Mouse (Mus musculus) spleen, postnatal 36 days (tissue): ENCODE data around the gene Bcl9.

Experiments used
- DNase-seq, 2 experiments: peaks; one replicate each; pipeline ENCODE4 v3.0.0; 2022; ENCODE audit warnings: low spot score in 2 of 2, mixed read lengths in 1 of 2

Bcl9 gene

DNA sequence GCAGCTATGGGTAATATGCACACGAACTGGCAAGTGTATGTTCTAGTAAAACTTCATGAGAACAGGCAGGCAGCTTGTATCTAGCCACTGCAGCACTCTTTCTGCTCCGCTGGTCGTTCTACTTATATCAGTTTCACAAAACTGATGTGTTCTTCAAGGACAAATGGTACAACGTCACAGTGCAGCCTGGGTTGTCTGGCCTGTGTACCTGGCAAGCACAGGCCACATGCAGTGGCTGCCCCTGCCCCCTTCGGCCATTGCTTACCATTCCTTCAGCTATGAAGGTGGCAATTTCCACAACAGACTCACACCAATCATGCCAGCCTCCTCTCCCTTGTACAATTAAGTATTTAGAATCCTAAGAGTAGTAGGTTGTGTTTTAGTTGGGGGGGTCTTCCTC lies 125.1 kb downstream of the Bcl9 start:
- DNase-seq, result no peak

DNA sequence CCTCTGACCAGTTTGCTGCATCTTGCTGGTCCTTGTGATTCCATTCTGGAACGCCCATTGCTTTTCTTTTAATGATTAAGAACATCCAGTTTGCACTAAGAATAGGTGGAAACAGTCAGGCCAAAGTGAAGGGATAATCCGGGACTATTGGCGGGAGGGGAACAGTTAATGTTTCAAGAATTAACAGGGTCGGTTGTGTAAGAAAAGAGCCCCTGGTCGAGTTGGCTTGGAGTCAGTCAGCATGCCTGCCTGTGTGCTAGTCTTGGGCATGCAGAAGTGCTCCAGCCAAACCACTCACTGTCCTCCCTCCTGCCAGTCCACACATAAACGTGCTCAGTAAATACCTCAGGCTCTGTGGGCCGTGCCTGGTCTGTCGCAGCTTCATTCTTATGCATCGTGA lies 125.5 kb downstream of the Bcl9 start:
- no peak for DNase-seq

DNA sequence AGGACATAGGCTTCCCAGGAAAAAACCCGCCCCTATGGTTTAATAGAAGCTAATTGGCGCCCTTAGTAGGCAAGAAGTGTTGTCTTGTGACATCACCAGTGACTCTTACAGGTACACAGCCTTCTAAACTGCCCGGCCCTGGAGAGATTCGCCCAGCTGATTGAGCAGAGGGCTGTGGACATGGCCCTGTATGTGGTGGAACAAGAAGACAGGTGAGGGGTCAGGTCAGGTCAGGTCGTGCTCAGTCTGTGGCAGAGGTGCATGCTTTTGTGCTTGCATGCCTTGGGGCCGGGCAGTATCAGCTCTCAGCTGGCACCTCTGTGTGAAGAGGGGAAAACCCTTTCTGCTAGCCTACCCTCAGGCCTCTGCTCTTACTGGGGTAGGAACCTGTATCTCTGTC lies 126.2 kb downstream of the Bcl9 start:
- DNase-seq, result no peak

DNA sequence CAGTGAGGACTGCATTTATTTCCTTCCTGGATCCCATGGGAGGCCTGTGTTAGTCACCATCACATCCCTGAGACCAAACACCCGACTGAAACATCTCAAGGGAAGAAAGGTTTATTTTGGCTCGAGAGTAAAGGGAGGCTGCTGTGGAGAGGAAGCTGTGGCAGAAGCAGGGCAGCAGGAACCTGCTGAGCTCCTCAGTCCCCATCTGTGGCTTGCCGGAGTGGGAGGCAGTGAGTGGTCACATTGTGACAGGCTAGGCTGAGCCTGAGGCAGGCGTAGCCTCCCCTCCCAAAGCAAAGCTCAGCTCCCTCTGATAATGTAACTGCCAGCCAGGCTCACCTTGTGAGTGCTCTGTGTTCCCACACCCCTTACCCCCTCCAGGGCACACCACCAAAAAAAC lies 130.6 kb downstream of the Bcl9 start:
- no peak for DNase-seq

DNA sequence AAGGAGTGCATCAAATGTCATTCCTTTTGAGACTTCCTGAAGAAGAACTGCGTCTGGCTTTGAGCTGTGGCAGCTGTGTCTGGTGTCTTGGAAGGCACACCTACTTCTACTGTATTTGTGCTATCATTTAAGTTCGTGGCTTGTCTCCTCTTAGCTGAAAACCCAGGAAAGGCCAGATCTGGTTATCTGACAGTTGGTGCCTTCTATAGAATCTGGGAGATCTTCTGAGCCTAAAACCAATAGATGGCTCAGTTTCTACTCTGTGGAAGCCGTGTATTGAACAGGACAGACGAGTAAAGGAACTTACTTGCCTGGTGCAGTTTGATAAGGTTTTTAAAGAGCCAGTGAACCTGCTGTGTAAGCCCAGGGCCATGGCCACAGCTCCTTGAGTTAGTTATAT lies 133.2 kb downstream of the Bcl9 start:
- no peak for DNase-seq

DNA sequence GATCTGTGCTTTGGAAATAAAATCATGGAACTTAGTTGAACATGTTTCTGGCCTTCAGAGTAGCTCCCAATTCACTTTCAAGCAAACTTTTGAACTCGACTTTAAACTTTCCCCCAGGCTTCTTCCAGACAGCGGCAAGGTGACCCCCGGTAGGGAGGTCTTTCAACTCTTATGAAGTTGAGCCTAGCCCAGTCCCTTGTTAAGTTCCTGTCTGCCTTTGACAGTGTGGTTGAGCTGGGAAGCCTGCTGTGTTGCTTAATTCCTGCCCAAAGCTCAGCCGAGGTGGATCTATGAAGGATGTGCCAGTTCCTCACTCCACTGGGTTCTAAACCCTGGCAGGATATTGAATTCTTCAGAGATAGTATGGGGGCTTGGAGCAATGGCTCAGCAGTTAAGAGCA lies 135.9 kb downstream of the Bcl9 start:
- DNase-seq, result no peak

DNA sequence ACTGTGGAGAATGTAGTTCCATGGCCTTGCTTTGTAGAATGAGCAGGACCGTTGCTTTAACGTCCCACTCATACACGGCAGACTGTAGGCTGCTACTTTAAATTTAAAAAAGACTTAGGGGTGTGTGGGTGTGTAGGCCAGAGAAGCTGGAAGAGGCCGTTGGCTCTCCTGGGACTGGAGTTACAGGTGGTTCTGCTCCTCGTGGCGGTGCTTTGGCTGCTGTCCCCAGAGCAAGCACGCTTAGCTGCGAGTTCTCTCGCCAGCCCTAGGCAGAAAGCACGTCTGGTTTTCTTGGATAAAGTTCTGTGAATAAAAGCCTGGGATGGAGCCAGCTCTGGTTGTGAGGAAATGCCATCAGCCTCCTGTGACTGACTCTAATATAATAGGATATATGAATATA lies 136.8 kb downstream of the Bcl9 start:
- DNase-seq, result no peak

DNA sequence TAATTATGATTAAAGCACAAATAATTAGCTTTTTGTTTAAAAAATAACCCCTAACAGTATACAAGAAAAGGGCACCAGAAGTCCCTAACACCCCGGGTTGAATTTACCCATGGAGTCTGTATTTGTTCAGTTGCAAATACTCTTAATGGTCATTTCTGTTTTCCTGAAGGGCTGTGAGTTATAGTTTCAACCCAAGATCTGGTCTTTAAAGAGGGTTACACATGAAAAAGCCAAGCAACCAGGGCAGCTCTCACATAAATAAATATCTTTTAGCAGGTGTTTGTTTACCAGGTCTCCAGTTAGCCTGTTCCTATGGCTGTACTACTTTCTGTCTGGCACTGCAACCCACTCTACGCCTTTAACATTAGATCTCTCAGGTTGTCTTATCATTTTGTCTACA lies 137.7 kb downstream of the Bcl9 start:
- DNase-seq, result no peak

DNA sequence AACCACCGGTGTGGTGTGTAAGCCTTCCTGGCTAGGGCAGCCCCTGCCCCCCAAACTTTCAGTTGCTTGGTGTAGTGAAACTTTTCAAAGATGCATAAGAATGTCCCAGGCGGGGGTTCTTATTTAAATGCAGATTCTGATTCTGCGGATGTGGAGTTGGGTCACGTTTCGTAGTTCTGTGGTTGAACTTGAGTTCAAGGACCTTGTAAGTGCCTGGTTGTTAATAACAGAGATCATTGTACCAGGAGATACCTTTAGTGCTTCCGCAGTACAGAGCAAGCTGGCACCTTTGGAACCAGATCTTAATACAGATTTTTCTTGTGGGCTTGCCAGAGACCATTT lies 138.2 kb downstream of the Bcl9 start:
- no peak for DNase-seq

DNA sequence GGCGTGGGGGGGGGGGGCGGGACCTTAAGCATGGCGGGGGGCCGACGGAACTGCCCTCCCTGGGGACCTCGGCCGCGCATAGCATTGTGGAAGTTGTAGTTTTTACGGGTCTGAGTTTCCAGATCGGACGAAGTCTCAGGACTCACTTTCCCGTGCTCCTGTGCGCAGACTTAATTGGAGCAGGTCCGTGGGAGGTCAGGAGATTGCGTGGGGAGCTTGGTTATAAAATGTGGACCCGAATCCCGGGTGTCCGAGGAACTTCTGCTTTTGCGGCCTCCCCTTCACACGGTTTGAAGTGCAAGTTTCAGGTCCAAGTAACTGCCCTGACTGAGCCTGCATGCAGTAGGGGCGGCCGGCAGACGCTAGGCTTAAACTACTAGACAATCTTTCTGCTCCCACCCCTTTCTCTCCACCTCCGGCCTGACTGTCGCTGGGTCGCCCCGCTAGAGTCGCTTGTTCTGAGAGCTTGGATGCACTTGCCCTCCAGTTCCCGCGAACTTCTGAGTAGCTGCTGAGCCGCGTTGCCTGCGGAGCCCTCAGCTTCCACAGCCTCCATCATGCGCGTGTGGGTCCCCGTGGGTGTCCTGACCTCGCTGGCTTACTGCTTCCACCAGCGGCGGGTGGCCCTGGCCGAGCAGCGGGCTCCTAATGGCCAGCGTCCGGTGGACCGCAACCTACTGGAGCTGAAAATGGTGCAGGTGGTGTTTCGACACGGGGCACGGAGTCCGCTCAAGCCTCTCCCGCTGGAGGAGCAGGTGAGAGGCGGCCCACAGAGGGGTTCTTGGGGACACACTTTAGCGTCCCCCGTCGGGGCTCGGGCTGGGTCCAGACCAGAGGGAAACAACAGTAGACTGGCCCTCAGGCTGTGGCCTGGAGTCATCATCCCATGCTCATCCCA lies 138.9 kb downstream of the Bcl9 start, which contains the start of gene Acp6:
Gene Acp6 (plus strand): TSS at position 167 of the 898 bp plus-strand sequence.
- peak; percentile 89 to 90 for DNase-seq

DNA sequence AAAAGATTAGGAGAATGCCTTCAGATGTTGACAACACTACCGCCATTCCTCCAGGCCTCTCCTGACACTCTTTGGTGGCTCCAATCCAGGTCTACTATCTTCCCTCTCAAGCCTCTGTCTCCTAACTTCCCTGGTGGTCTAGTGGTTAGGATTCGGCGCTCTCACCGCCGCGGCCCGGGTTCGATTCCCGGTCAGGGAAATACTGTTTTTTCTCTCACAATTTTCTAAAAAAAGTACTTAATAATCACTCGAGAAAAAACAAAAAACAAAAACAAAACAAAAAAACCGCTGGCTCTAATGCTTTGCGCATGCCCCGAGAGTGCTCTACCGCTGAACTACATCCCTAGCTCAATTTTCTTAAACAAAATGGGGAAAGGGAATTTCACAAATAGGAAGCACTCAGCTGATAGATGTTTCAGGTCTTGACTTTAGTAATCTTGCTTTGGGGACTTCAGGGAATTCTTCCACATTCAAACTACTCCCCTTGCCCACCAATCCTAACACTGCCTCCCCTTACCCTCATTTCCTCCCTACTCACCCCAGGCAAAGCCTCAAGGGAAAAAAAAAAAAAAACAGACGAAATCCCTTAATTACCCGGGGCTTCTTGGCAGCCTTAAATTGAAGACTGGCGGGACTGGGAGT lies 139.6 kb downstream of the Bcl9 start:
- DNase-seq, result peak; percentile 50 to 65

DNA sequence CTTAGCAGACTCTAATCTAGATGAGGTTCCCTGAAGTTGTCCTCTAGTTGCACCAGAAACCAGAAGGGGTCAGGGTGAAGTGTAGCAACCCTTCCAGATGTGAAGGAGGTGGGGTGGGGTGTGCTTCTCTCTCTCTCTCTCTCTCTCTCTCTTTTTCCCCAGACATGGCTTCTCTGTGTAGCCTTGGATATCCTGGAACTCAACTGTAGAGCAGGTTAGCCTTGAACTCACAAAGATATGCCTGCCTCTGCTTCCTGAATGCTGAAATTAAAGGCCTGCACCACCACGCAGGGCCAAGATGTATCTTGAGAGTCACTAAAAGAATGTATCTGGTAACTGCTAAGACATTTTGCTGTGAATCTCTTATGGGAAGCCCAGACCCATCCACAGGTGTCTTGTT lies 140.4 kb downstream of the Bcl9 start:
- DNase-seq, result no peak

DNA sequence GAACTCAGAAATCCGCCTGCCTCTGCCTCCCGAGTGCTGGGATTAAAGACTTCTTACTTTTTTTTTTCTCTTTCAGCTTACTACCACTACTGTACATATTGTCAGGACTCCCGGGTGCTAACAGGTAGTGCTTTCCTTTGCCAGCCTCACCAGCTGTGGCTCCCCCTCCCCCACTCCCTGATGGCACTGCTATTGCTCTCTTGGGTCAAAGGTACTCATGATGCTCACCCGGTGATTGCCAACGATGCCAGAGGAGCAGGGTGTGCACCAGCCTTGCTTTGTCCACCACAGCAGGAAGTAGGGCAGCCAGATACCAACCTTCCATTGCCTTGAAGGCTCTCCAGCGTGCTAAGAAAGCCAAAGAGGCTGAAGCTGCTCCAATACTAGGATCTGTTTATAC lies 141.3 kb downstream of the Bcl9 start:
- no peak for DNase-seq
